Mouse (Mus musculus) mouse embryonic stem cell (cell line): Measurements from ENCODE around the gene Pnpla7.
"Not testable (repeated sequence)": the region's sequence is repeated elsewhere in the genome, so short reads cannot be mapped to it uniquely, and the experiment has no call there.

ENCODE experiments used
- in situ Hi-C, 2 experiments: fragments of 300-500 bp; cut with MboI; formaldehyde crosslinking; loops; 1 replicate in 1 of 2; 3 replicates in 1 of 2; pipeline ENCODE4 v1.14.3; 2019 to 2020; ENCODE audit warnings: low sequenced_read_pairs in 2 of 2, low pct_unique_long_range_greater_than_20kb in 1 of 2, mixed read lengths in 1 of 2; ENCODE audit not compliant: unreplicated experiment in 1 of 2

Gene Pnpla7

GRCm38 (mm10) chr2:24975704-24976297 lies at the start of gene Pnpla7:
Pnpla7 (plus strand) TSS chr2:24976033.
- in situ Hi-C loops, result no loop called here

- in situ Hi-C loops, result no loop called here
These were observed 49.4 kb upstream of the Pnpla7 start for GRCm38 (mm10) chr2:24926345-24926964.

DNA sequence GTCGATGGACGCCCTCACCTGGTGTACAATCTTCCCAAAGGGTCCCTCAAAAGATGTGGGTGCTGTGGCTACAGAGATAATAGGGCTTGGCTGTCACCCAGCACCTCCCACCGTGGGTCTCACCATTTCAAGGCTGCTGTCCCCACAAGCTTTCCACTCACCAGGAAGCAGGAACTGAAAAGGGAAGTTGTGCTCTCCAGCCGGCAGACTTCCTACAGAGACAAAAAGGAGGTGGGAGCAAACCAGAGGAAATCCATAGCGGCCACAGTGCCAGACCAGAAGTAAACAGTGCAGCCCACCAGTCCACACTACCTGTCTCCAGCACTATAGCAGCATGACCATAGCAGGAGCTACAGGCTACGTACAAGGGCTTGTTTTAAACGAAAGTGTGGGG lies 48.9 kb upstream of the Pnpla7 start:
- in situ Hi-C loops, result no loop called here

GRCm38 (mm10) chr2:24927810-24928479 lies 47.9 kb upstream of the Pnpla7 start:
- in situ Hi-C loops, result no loop called here

DNA sequence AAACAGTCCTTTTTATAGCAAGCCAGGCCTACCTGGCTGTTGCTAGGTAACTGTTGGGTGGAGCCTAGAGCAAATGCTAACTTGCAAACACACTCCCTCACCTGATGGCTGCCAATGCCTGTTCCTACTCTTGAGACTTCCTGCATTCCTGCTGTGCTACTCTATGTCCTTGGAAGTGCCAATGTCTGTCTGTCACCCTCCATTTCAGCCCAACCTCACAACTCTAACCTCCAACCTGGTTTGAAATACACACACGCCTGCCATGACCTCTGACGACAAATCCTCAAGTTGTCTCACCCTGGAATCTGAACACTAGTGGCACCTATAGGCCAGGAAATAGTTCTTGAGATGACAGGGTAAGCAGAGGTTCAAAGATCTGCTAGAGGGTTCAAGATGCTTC lies 46.7 kb upstream of the Pnpla7 start:
- in situ Hi-C loops, result no loop called here

DNA sequence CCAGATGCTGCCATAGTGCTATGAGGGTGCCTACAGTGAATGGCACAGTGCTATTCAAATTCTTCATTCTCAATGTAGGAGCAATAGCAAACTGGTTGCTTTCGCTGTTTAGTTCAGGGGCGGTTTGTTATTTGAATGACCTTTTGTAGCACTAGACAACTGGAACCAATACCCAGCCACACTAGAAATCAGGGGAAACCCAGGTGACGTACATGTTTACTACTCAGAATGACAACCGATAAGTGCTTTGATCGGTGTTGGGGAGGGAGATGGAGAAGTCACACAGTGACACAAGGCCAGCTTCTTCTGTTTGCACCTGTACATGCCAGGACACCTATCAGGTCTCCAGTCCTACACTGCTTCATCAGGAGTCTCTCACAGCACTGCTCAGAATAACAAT lies 46.2 kb upstream of the Pnpla7 start:
- in situ Hi-C loops, result no loop called here

DNA sequence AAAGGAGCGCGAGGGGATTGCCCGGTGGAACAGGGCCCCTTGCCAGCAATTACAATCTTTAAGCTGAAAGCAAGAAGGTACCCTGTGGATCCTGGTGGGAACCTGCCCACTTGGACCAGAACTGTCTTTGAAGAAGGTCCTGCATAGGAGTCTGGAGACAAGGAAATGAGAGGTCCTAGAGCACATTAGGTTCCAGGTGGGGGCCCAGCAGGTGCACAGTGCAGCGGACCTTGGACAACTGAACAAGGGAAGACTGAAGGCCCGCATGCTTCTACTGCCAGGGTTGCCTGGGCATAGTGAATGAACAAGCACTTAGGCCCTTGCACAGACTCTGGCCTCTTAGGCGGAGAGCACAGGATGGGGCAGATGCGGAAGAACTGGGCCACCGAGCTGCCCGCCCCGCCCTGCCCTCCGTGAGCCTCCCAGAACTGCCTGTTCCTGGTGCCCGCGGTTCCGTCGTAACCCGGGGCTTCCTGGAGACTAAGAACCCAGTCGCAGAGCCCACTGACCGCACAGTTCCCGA lies 41.3 kb upstream of the Pnpla7 start:
- in situ Hi-C loops, result no loop called here

DNA sequence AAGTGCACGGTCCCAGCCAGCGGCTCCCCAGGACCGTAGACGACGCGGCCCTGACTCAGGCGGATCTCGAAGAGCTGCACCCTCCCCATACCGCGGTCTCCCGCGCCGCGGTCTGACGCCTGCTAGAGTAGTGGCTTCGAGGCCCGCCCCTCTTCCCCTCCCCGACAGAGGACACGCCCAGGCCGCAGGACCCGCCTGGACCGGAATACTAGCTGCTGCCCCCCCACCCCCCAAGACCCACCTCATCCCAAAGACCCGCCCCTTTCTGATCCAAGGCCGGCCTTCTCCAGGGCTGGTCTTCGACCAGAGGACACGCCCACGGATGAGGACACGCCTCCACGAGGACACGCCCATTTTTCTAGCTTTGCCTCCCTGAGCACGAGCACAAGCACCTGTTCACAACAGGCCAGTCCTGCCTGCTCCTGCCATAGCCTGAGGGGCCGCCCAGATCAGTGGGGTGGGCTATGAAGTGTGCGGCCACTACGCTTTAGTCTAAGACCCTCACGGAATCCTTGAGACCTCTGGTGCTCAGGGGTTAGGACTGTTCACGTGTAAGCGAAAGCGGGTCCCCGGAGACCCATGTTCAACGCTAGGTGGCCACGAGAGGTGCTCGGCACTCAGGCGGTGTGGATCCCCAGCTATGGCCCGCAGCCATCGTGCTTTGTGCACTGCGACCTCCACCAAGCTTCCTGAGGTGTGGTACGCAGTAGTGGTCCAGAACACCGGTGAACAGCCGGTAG lies 40.6 kb upstream of the Pnpla7 start, which contains the start of gene Arrdc1:
Gene Arrdc1, minus strand, starts transcription at position 196 of the 740 bp plus-strand sequence.
- in situ Hi-C loops, result no loop called here

- in situ Hi-C loops, result no loop called here
These were observed 33.7 kb upstream of the Pnpla7 start for GRCm38 (mm10) chr2:24942092-24942491.

GRCm38 (mm10) chr2:24944304-24944703 lies 31.5 kb upstream of the Pnpla7 start:
- in situ Hi-C loops, result not testable (repeated sequence)

GRCm38 (mm10) chr2:24949421-24950188 lies 26.2 kb upstream of the Pnpla7 start, which contains the start of gene Zmynd19:
Zmynd19 (plus strand) TSS chr2:24949792.
- in situ Hi-C loops, result no loop called here

GRCm38 (mm10) chr2:24950189-24950535 lies 25.7 kb upstream of the Pnpla7 start:
- in situ Hi-C loops, result no loop called here

DNA sequence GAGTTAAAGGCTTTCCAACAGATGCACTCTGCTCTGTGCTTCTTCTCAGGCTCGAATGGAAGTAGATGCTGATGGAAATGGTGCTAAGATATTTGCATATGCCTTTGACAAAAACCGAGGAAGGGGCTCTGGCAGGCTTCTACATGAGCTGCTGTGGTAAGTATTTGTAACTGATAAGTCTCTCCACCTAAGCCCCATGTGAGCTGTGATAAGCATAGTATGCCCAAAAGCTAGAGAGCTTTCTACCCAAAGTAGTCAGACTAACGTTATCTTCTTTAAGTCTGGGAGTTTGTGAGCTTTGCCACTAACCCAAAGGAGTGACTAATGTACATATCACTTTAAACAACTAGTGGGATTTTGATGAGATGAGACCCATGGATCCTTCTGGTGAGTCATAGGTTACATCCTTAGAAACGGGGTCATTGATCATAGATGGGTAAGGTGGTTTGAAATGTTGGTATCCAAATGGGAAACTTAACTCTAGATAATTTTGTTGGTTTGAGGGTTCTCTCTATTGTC lies 23.2 kb upstream of the Pnpla7 start:
- in situ Hi-C loops, result no loop called here

- in situ Hi-C loops, result no loop called here
These were observed 14.9 kb upstream of the Pnpla7 start for GRCm38 (mm10) chr2:24960910-24961309.

GRCm38 (mm10) chr2:24962304-24963000 lies 13.4 kb upstream of the Pnpla7 start, which contains the start of gene Dph7:
Dph7 (plus strand) TSS chr2:24962400.
- in situ Hi-C loops, result no loop called here

DNA sequence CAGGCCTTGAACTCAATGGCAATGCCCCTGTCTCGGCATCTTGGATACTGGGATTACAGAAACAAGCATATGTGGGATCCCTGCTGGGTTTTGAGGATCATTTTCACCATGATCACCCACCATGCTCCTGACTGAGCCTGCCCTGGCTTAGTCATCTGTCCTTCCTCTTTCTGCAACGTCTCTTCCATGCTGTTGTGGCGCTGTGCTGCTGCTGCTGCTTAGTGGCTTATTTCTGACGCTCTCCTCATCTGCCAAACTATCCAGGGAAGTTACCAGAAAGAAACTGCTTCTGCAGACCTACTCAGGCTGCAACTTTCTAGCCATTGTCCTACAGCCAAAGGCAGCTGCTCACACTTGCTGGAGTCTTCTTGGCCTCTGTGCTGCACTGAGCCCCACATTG lies 5.4 kb upstream of the Pnpla7 start:
- in situ Hi-C loops, result no loop called here

DNA sequence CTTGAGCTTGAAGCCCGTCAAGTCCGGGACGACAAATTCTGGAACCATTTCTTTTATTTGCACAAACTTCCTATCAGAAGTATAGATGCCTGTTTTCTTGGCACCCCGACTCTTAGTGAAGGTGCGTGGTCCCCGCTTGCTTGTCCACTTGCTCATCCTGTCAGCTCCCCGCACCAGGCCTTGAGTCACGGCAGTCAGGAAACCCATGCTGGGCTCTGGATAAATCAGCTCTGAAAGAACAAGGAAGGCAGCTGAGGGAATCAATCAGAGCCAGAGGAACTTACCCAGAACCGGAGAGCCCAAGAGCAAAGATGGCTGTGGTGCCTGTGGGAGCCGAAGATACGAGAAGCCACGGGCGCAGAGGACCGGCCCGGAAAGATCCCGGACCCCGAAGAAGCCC lies 1.4 kb upstream of the Pnpla7 start:
- in situ Hi-C loops, result not testable (repeated sequence)
